9 mouse cellular contexts compared by ENCODE assay signal in the genomic region with DNA sequence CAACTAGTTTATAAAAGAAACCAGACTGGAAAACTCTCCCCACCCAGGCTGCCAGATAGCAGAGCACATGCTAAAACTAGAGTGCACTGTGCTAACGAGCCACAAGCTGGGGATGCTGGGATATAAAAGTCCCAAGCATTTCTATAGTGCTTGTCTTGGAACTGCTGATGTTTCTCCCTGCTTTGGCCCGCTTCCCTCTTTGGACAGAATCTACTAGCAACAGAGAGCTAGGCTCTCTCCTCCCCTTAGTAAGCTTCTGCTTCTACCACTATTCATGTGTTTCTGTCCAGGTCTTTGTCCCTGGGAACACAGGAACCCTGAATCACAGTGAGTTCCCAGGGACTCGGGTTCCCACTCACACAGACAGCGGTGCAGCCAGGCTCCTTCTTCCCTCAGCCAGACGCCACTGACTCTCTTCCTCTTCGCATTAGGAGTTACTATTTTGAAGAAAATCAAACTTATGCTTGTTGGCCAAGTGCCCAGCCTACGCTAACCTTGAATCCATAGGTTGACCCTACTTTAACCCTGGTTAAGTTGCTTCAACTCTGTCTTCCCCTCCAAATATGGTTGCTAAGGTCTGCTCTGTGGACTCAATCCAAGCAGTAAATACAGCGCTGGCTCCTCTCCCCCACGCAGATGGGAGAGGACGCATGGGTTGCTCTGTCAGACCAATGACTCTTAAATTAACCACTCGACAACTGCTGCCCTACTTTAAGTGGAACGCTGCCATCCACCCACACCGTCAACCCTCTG.
A peak's percentile ranks its signal among the peaks of the same experiment; 100 is the strongest.
DNase-seq lines count a peak whose midpoint lies in the region; ATAC-seq and TF ChIP-seq lines count a peak whose summit lies in the region.
"Had no signal": no experiment of that assay in that cellular context is flagged by ENCODE, and none has a peak within 500 bp of the region (broad histone marks: within the 10 kb centered on the region; RNA-seq: fewer than 3 reads in every experiment).

No protein-coding gene starts in this region.

- H3K79me2 ChIP-seq in liver, adult 2 months (ENCODE audit: control insufficient read depth, insufficient read depth, low read length), result no peaks in the 10 kb centered on the region

- peak; percentile 70 for DNase-seq in liver, adult 2 months (ENCODE audit: extremely low read depth, low read depth, low spot score)
- peak; percentile 73 for DNase-seq in cerebellum, adult 9-10 months
- peak; percentile 57 for DNase-seq in gastrocnemius, postnatal 10 days
- peak; percentile 43 for DNase-seq in kidney, postnatal 14 days
- no peak for DNase-seq in thymus, adult 2 months
- DNase-seq in c-Kit-positive CD71-positive TER-119-positive erythroid progenitor cells, embryonic 14.5 days (ENCODE audit: low spot score), result no peak

- H3K9me3 ChIP-seq in liver, embryonic 12.5 days (replicated peaks), result no peaks in the 10 kb centered on the region

- no peak overlapping the region for H3K9ac ChIP-seq in liver, adult 2 months (ENCODE audit: low read depth, low read length)
- no peak overlapping the region for H3K9ac ChIP-seq in liver, embryonic 12.5 days
- H3K9ac ChIP-seq: neural tube, embryonic 12.5 days had no signal

- H3K4me2 ChIP-seq in liver, embryonic 12.5 days, result no peak overlapping the region
- H3K4me2 ChIP-seq: neural tube, embryonic 12.5 days had no signal

- no peak for TF ChIP-seq POLR2A in liver, adult 2 months (IDR thresholded peaks at IDR 0.05; ENCODE audit: extremely low read depth, insufficient read depth, low read length)
- TF ChIP-seq POLR2A in olfactory bulb, adult 2 months (IDR thresholded peaks at IDR 0.05; ENCODE audit: insufficient read depth, low read depth, low read length), result no peak
- TF ChIP-seq POLR2A in thymus, adult 2 months (IDR thresholded peaks at IDR 0.05; ENCODE audit: control insufficient read depth, extremely low read depth, insufficient read depth, low read length, poor library complexity), result no peak

- H3K36me3 ChIP-seq in liver, adult 2 months (ENCODE audit: control insufficient read depth, insufficient read depth, low read length), result no peaks in the 10 kb centered on the region
- no peaks in the 10 kb centered on the region for H3K36me3 ChIP-seq in liver, embryonic 12.5 days
- no peaks in the 10 kb centered on the region for H3K36me3 ChIP-seq in thymus, adult 2 months (ENCODE audit: control insufficient read depth, insufficient read depth, low read length)
- H3K36me3 ChIP-seq: neural tube, embryonic 12.5 days had no signal

- H3K4me1 ChIP-seq in liver, adult 2 months (ENCODE audit: control insufficient read depth, insufficient read depth, low read length), result peaks cover 28% of the 10 kb centered on the region
- H3K4me1 ChIP-seq in liver, embryonic 12.5 days, result 0 out of 2 replicates have a peak, but pooled peaks cover 9% of the 10 kb centered on the region
- peaks cover 33% of the 10 kb centered on the region for H3K4me1 ChIP-seq in olfactory bulb, adult 2 months (ENCODE audit: control insufficient read depth, insufficient read depth, low read length)
- no peaks in the 10 kb centered on the region for H3K4me1 ChIP-seq in thymus, adult 2 months (replicated peaks; ENCODE audit: control insufficient read depth, insufficient read depth, low read length)

- H3K27me3 ChIP-seq in liver, adult 2 months (ENCODE audit: control insufficient read depth, insufficient read depth, low read length), result no peaks in the 10 kb centered on the region
- no peaks in the 10 kb centered on the region; the same call in 1 of the 2 replicates for H3K27me3 ChIP-seq in liver, embryonic 12.5 days (replicated peaks)
- no peaks in the 10 kb centered on the region; the same call in 1 of the 2 replicates for H3K27me3 ChIP-seq in thymus, adult 2 months (ENCODE audit: control insufficient read depth, insufficient read depth, low read length)
- H3K27me3 ChIP-seq: neural tube, embryonic 12.5 days had no signal

- no peak overlapping the region for H3K4me3 ChIP-seq in liver, adult 2 months (ENCODE audit: insufficient read depth, low read depth, low read length)
- no peak overlapping the region for H3K4me3 ChIP-seq in liver, embryonic 12.5 days
- H3K4me3 ChIP-seq in olfactory bulb, adult 2 months (ENCODE audit: insufficient read depth, low read depth, low read length), result no peak overlapping the region
- no peak overlapping the region for H3K4me3 ChIP-seq in thymus, adult 2 months (ENCODE audit: control insufficient read depth, insufficient read depth, low read length)
- H3K4me3 ChIP-seq: neural tube, embryonic 12.5 days had no signal

- ATAC-seq in liver, embryonic 12.5 days, result no peak

- no peak for TF ChIP-seq CTCF in liver, adult 2 months (IDR thresholded peaks at IDR 0.05; ENCODE audit: low read depth, low read length)
- TF ChIP-seq CTCF in olfactory bulb, adult 2 months (IDR thresholded peaks at IDR 0.05; ENCODE audit: insufficient read depth, low read depth, low read length), result no peak
- TF ChIP-seq CTCF in thymus, adult 2 months (IDR thresholded peaks at IDR 0.05; ENCODE audit: borderline replicate concordance, control insufficient read depth, extremely low read depth, insufficient read depth, low read length, poor library complexity), result no peak

- peak overlapping the region; percentile 43 for H3K27ac ChIP-seq in liver, adult 2 months (replicated peaks; ENCODE audit: insufficient read depth, low read depth, low read length)
- no peak overlapping the region for H3K27ac ChIP-seq in liver, embryonic 12.5 days
- peak overlapping the region; percentile 64 for H3K27ac ChIP-seq in olfactory bulb, adult 2 months (ENCODE audit: insufficient read depth, low read depth, low read length)
- no peak overlapping the region for H3K27ac ChIP-seq in thymus, adult 2 months (ENCODE audit: control insufficient read depth, insufficient read depth, low read length)
- H3K27ac ChIP-seq: neural tube, embryonic 12.5 days had no signal

- 16% methylated on average over 13 of the region's 13 CpGs for WGBS in liver, adult 2 months
- whole genome bisulfite sequencing in liver, embryonic 12.5 days (ENCODE audit: insufficient replicate concordance), result 64% methylated on average over 13 of the region's 13 CpGs
- 22% methylated on average over 13 of the region's 13 CpGs for WGBS in olfactory bulb, adult 2 months
- WGBS in thymus, adult 2 months, result 79% methylated on average over 13 of the region's 13 CpGs

Comparison
In these comparisons a context has a peak if more than half of its experiments do, and no peak if none do; other contexts are left out.
1. H3K27ac ChIP-seq: peak in liver, adult 2 months (single experiment) and olfactory bulb, adult 2 months (single experiment); none in liver, embryonic 12.5 days (single experiment) and thymus, adult 2 months (single experiment).
2. DNase-seq: peak in liver, adult 2 months (single experiment), cerebellum, adult 9-10 months (single experiment), gastrocnemius, postnatal 10 days (single experiment) and kidney, postnatal 14 days (single experiment); none in thymus, adult 2 months (single experiment) and c-Kit-positive CD71-positive TER-119-positive erythroid progenitor cells, embryonic 14.5 days (single experiment).